Mouse (Mus musculus) left cerebral cortex, postnatal 4 days (tissue): ENCODE results near the gene Gsn. TPM values are rescaled to one million over a fixed set of nuclear protein-coding genes. Genes with fewer than 3 reads are reported as not detected.

ENCODE experiments used
- DNase-seq: peaks from one replicate; pipeline ENCODE4 v3.0.0-alpha.2; 2022
- intact Hi-C: fragments of 180-260 bp; cut with DNase I; formaldehyde crosslinking; loops from one replicate; pipeline ENCODE4 v1.15.1; 2025
- total RNA-seq, 2 experiments: library from RNA; stranded (reverse); gene quantifications; 2 replicates each; pipeline ENCODE4 v1.2.3; 2021

Gene Gsn
- total RNA-seq, 2 experiments from 2014 or later: 20.0 to 20.7 TPM

GRCm38 (mm10) chr2:35277686-35278085, 21.5 kb downstream of the Gsn start:
- intact Hi-C loops: no loop called here
- peak; percentile 64 for DNase-seq

DNA sequence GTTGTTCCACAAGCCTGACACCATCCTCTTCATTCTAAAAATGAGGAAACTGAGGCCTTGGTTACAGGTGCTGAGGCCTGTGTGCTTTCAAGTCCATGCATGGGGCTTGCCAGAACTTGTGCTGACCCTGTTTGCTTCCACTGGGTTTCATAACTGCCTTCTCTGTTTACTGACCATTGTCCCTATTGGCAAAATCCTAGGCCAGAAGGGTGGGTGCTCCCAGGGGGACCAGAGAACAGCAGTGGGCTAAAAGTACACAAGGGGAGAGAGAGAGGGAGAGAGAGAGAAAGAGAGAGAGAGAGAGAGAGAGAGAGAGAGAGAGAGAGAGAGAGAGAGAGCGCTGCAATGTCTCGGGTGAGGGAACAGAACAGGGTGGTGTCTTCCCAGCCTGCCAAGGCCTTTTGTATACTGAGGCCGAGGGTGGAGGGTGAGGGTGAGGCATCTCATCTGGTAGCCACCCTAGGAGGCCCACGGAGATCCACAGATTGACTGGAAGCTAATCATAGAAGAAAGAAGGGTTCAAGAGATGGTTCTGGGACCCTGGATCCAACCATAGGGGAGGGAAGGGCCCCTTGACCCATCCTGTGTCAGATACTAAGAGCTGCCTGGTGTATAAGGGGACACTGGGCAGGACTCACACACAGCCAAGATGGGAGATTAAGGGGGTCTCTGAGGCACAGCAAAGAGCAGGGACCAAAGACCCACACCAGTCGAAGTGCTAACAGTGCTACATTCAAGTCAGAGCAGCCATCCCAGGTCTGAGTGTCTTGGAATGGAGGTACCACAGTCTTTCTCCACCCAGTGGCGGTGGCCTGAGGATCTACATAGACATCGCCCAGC, 22.4 kb downstream of the Gsn start:
- no peak for DNase-seq
- intact Hi-C loops: no loop called here

DNA sequence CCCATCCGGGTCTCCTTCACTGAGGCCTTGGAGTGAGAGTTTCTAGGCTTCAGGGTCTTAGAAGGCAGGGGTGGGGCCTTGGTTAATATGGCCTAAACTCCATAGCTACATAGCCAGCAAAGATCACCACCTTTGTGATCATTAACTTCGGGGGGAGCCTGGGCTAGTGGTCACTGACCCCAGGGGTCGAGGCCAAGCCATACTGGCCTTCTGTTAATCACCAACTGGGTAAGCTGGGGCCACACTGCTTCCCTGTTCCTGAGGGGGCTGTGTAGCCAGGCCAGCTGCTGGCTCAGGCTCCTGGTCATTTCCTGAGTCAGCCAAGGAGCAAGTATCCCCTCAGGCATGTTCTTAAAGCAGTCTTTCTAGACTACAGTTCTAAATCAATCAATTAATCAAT, 23.8 kb downstream of the Gsn start:
- intact Hi-C loops: no loop called here
- no peak for DNase-seq

DNA sequence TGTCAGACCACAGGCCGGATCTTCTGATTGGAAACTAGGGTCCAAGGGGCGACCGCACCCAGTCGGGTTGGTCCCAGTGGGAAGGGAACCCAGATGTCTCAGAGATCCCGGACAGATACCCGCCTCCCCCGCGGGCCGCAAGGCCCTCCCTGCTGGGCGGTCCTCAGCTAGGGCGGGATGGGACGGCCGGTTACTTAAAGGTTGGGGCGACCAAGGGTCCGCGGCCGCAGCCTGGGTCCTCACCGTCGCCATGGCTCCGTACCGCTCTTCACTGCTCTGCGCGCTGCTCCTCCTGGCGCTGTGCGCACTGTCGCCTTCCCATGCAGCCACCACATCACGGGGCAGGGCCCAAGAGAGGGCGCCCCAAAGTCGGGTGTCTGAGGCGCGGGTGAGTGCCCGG, 26.0 kb downstream of the Gsn start:
- intact Hi-C loops: no loop called here
- DNase-seq: no peak

GRCm38 (mm10) chr2:35283997-35284396, 27.8 kb downstream of the Gsn start:
- intact Hi-C loops: no loop called here
- DNase-seq: no peak

- intact Hi-C loops: no loop called here
- no peak for DNase-seq
Observed at GRCm38 (mm10) chr2:35285209-35285608, 29.0 kb downstream of the Gsn start.

DNA sequence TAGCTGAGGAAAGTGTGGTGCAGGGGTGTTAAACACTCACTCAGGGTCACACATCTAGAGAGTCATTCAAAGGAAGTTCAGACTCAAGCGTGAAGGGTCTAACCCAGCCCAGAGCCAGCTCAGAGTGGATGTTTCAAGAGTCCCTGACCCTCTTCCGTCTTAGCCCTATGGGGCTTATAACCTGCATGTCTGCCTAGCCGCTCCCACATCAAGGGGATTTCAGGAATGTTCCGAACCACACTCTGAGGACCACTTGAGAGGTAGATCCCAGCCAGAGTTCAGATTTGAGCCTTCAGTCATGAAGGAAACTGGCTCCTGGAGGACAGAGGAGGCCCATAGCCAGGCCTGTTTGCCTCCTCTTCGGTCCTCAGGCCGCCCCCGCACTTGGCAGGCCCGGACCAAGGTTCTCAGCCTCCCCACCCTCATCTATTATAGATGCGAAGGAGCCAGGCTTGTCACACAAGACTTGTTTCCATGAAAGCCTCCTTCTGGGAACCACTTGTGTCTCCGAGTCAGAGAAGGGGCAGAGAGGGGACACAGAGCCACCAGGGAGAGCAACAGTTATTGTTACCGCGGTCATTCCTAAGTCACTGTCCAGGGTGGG, 30.9 kb downstream of the Gsn start:
- no peak for DNase-seq
- intact Hi-C loops: no loop called here

GRCm38 (mm10) chr2:35288758-35289635, 32.8 kb downstream of the Gsn start:
- peak; percentile 85 for DNase-seq
- intact Hi-C loops: no loop called here

- intact Hi-C loops: loop anchor here (2.0 to 10.0 kb wide), 3 partner anchors 63 to 633 kb away; partner anchors contain the start of gene 4930402F06Rik
- DNase-seq: peak; percentile 63
Observed at GRCm38 (mm10) chr2:35291856-35292255, 35.7 kb downstream of the Gsn start.

DNA sequence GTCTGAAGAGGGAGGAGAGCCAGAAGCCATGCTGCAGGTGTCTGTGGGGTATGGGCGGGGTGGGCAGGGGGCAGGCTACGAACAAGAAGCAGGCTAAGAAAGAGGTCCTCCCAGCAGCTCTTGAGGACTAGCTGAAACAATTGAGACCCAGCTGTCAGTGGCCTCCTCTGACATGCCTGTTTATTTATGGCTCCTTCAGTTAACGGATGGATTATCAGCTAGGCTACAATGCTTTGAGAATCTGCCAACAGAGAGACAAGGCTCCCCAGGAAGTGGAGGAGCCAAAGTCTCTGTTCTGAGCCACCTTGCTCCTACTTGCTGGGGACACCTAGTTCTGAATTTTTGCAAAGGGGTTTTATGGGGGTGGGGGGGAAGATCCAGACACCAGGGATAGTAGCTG, 36.5 kb downstream of the Gsn start:
- intact Hi-C loops: loop anchor here (10.0 kb wide), 2 partner anchors 62 to 632 kb away; no protein-coding TSS in a partner anchor
- no peak for DNase-seq

GRCm38 (mm10) chr2:35293291-35293690, 37.1 kb downstream of the Gsn start:
- no peak for DNase-seq
- intact Hi-C loops: loop anchor here (10.0 kb wide), 2 partner anchors 62 to 632 kb away; no protein-coding TSS in a partner anchor

- DNase-seq: peak; percentile 83
- intact Hi-C loops: loop anchor here (2.0 to 10.0 kb wide), 3 partner anchors 57 to 627 kb away; partner anchors contain the start of gene 4930402F06Rik
Observed at GRCm38 (mm10) chr2:35297703-35298332, 41.6 kb downstream of the Gsn start.

- no peak for DNase-seq
Observed at GRCm38 (mm10) chr2:35299437-35299836, 43.3 kb downstream of the Gsn start.

GRCm38 (mm10) chr2:35302049-35302885, 46.1 kb downstream of the Gsn start:
- DNase-seq: no peak
- intact Hi-C loops: no loop called here

More at GRCm38 (mm10) chr2:35299437-35299836, 43.3 kb downstream of the Gsn start:
- intact Hi-C loops: loop anchor here (2.0 to 10.0 kb wide), 3 partner anchors 55 to 625 kb away; partner anchors contain the start of gene 4930402F06Rik

DNA sequence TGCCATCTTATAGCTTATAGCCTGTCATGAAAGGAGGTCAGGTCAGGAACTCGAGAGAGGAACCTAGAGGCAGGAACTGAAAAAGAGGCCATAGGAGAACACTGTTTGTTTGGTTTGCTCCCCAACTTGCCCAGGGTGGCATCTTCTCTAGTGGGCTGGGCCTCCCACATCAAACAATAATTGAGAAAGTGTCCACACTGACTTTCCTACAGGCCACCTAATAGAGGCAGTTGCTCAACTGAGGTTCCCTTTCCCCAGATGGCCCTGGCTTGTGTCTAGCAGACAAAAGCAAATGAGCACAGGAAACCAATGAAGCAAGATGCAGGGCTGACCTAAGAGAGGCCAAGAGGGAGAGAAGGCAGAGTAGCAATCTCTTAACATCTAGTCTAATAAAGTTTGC, 52.0 kb downstream of the Gsn start:
- DNase-seq: no peak
- intact Hi-C loops: no loop called here

DNA sequence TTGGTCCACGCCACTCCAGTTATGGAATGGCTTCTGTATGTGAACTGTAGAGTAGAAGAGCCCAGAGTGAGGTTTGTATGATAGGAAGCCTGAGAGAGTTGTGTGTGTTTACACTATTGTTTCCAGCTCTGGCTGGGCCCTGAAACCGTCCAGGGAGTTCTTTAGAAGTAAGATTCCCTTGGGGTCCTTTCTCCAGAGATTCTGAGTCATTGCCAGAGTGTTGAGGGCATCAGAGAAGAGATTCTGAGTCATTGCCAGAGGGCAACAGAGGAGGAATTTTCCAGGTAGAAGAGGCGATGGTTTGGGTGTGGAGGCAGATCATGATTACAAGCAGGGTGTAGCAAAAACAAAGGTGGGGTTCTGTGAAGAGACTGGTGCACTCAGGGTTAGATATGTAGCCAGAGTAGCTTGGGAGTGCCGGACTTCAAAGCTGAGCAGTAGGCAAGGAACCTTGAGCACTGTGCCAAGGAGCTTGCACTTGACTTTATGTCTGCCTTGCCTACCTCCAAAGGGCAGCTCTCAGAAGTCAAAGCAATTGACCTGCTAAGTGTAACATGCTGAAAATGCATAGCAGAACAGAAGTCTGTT, 53.8 kb downstream of the Gsn start:
- intact Hi-C loops: no loop called here
- no peak for DNase-seq

- intact Hi-C loops: no loop called here
- no peak for DNase-seq
Observed at GRCm38 (mm10) chr2:35314300-35314699, 58.1 kb downstream of the Gsn start.

DNA sequence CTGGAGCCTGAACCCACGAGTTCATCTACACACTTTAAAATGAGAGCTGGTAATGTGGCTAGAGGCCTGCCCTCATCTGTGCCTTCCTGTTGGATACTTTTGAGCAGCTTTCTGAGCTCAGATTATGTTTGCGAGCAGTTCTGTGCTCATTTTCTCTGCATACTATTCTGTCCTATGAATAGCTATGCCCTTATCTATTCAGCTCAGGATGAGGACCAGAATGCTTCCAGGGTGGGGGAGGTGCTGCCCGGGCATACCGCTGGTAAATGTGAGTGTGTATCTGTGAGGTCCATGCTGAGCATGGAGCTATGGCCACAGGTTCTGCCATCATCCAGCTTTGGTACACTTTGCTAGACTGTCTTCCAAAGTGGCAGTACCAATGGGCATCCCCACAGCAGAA, 61.4 kb downstream of the Gsn start:
- DNase-seq: no peak
- intact Hi-C loops: no loop called here

DNA sequence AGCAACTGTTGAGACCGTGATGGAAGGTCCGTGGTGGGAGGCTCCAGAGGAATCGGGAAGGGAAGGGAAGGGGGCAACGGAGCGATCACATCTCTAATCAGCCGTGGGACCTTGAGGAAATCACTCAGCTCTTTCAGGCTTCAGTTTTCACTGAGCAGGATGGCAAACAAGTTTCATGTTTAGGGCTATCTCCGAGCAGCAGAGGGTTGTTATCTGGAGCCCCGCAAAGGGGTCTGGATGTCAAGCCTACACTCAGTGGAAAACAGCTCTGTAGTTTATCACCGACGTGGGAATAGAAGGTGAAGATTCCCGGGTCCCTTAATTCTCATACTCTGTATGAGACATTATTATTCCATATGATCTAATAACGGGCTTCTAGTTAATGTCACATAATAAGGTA, 62.2 kb downstream of the Gsn start:
- DNase-seq: no peak
- intact Hi-C loops: no loop called here
